Comparison of ENCODE assay signal across 20 mouse cellular contexts in genomic region chr4:56122198-56122597, GRCm38 (mm10).
A peak's percentile ranks its signal among the peaks of the same experiment; 100 is the strongest.
DNase-seq lines count a peak whose midpoint lies in the region; TF ChIP-seq lines count a peak whose summit lies in the region.
"Had no signal": no experiment of that assay in that cellular context is flagged by ENCODE, and none has a peak within 500 bp of the region (broad histone marks: within the 10 kb centered on the region; RNA-seq: fewer than 3 reads in every experiment).

No protein-coding gene starts in this region.

- intact Hi-C loops in left cerebral cortex, adult 2 months (cut with DNase I), result no loop called here
- intact Hi-C loops in gastrocnemius, adult 2 months (cut with DNase I), result no loop called here

- no peak overlapping the region for H3ac ChIP-seq in C2C12 (ENCODE audit: control insufficient read depth, insufficient read length, low read depth)
- H3ac ChIP-seq in myocyte (ENCODE audit: control insufficient read depth, insufficient read length), result no peak overlapping the region

- H3K4me3 ChIP-seq in C2C12 (ENCODE audit: insufficient read depth, poor library complexity, severe bottlenecking) (no peak overlapping the region), myocyte (no peak overlapping the region)
- H3K4me3 ChIP-seq in left cerebral cortex, adult 2 months, result no peak overlapping the region
- H3K4me3 ChIP-seq in gastrocnemius, adult 2 months, result no peak overlapping the region
- H3K4me3 ChIP-seq: embryonic facial prominence, embryonic 10.5 days; embryonic facial prominence, embryonic 12.5 days; forebrain, embryonic 13.5 days; forebrain, embryonic 15.5 days had no signal

- H3K36me3 ChIP-seq in C2C12 (ENCODE audit: control insufficient read depth, insufficient read depth), result no peaks in the 10 kb centered on the region
- H3K36me3 ChIP-seq in myocyte (ENCODE audit: control insufficient read depth, insufficient read depth), result no peaks in the 10 kb centered on the region
- H3K36me3 ChIP-seq: embryonic facial prominence, embryonic 10.5 days; embryonic facial prominence, embryonic 12.5 days; forebrain, embryonic 15.5 days had no signal

- TF ChIP-seq CTCF in C2C12 (IDR thresholded peaks at IDR 0.05; ENCODE audit: control insufficient read depth, insufficient read depth, insufficient read length), result no peak
- no peak for TF ChIP-seq CTCF in left cerebral cortex, adult 2 months (IDR thresholded peaks at IDR 0.05)
- no peak for TF ChIP-seq CTCF in gastrocnemius, adult 2 months (IDR thresholded peaks at IDR 0.05)

- H3K4me2 ChIP-seq in myocyte (ENCODE audit: low read depth), result peak overlapping the region; percentile 13
- H3K4me2 ChIP-seq: embryonic facial prominence, embryonic 12.5 days; forebrain, embryonic 13.5 days; forebrain, embryonic 15.5 days had no signal

- no peaks in the 10 kb centered on the region for H3K27me3 ChIP-seq in C2C12 (ENCODE audit: control insufficient read depth, insufficient read depth, insufficient read length)
- no peaks in the 10 kb centered on the region for H3K27me3 ChIP-seq in myocyte (ENCODE audit: control insufficient read depth, insufficient read depth, insufficient read length)
- H3K27me3 ChIP-seq: embryonic facial prominence, embryonic 12.5 days; forebrain, embryonic 13.5 days; forebrain, embryonic 15.5 days had no signal

- TF ChIP-seq POLR2A in myocyte (IDR thresholded peaks at IDR 0.05; ENCODE audit: insufficient read length, low read depth), result no peak

- H3K79me3 ChIP-seq in C2C12 (ENCODE audit: low read depth), result no peaks in the 10 kb centered on the region

- no peak overlapping the region for H3K27ac ChIP-seq in left cerebral cortex, adult 2 months
- H3K27ac ChIP-seq in gastrocnemius, adult 2 months, result no peak overlapping the region
- H3K27ac ChIP-seq: embryonic facial prominence, embryonic 10.5 days; embryonic facial prominence, embryonic 12.5 days; forebrain, embryonic 13.5 days; forebrain, embryonic 15.5 days had no signal

- no peaks in the 10 kb centered on the region for H3K79me2 ChIP-seq in C2C12 (ENCODE audit: control insufficient read depth, insufficient read depth)
- H3K79me2 ChIP-seq in myocyte (ENCODE audit: control insufficient read depth, insufficient read depth), result no peaks in the 10 kb centered on the region

- peak; percentile 7 to 26 for DNase-seq in urinary bladder, postnatal 36 days (ENCODE audit: low spot score in 2 of 2)
- DNase-seq in urinary bladder, postnatal 10 days (ENCODE audit: low spot score), result no peak
- no peak for DNase-seq in left cerebral cortex, adult 2 months (ENCODE audit: extremely low spot score in 1 of 2, low spot score in 2 of 2)
- DNase-seq in gastrocnemius, adult 2 months, result no peak
- DNase-seq: adrenal gland, adult 2 months; adrenal gland, postnatal 10 days; adrenal gland, postnatal 25 days; B cell, adult 2 months; cerebellum, adult 11-12 months; cerebellum, adult 2 months; cerebellum, adult 9-10 months; cerebellum, postnatal 10 days; cerebellum, postnatal 25 days; forebrain, postnatal 0 days had no signal

TF ChIP-seq in C2C12, 6 proteins besides CTCF, POLR2A, EP300 and RAD21:
- TF ChIP-seq FOSL1 (IDR thresholded peaks at IDR 0.05; ENCODE audit: insufficient read depth, low read length, poor library complexity, severe bottlenecking) (no peak), USF1 (IDR thresholded peaks at IDR 0.05; ENCODE audit: low read depth) (no peak), MYOG (IDR thresholded peaks at IDR 0.05; ENCODE audit: control insufficient read depth, extremely low read depth, insufficient read length) (no peak), MYOD1 (IDR thresholded peaks at IDR 0.05; ENCODE audit: control insufficient read depth, insufficient read length, low read depth) (peak; percentile 97), CEBPB (IDR thresholded peaks at IDR 0.05; ENCODE audit: low read depth) (peak; percentile 8), MAX (IDR thresholded peaks at IDR 0.05) (no peak)

TF ChIP-seq in myocyte, 11 proteins besides CTCF, POLR2A, EP300 and RAD21:
- no peak for TF ChIP-seq USF1 (IDR thresholded peaks at IDR 0.05; ENCODE audit: low read depth)
- TF ChIP-seq E2F4 (IDR thresholded peaks at IDR 0.05; ENCODE audit: insufficient read depth), result no peak
- peak; percentile 33 for TF ChIP-seq TCF3 (IDR thresholded peaks at IDR 0.05; ENCODE audit: insufficient read length, low read depth)
- TF ChIP-seq MYOD1 (IDR thresholded peaks at IDR 0.05; ENCODE audit: control insufficient read depth in 1 of 3, insufficient read length in 2 of 3, low read depth in 2 of 3), result peak; percentile 97 to 98 (median 98)
- peak in 2 of 3 experiments; percentile 72 to 93 for TF ChIP-seq MYOG (IDR thresholded peaks at IDR 0.05; ENCODE audit: control insufficient read depth in 1 of 3, insufficient read depth in 1 of 3, insufficient read length in 2 of 3, low read depth in 2 of 3)
- no peak for TF ChIP-seq POLR2AphosphoS2 (IDR thresholded peaks at IDR 0.05; ENCODE audit: insufficient read length, low read depth)
- no peak for TF ChIP-seq MAX (IDR thresholded peaks at IDR 0.05; ENCODE audit: low read depth)
- TF ChIP-seq CEBPB (IDR thresholded peaks at IDR 0.05; ENCODE audit: insufficient read depth, poor library complexity, severe bottlenecking), result peak; percentile 41; the same call in 1 of the 2 replicates
- no peak for TF ChIP-seq REST (IDR thresholded peaks at IDR 0.05; ENCODE audit: insufficient read depth, insufficient read length)
- peak; percentile 32 for TF ChIP-seq SRF (IDR thresholded peaks at IDR 0.05; ENCODE audit: control insufficient read depth, insufficient read length, low read depth)
- peak; percentile 90 for TF ChIP-seq TCF12 (IDR thresholded peaks at IDR 0.05; ENCODE audit: insufficient read depth, poor library complexity, severe bottlenecking)

Comparison
In these comparisons a context has a peak if more than half of its experiments do, and no peak if none do; other contexts are left out.
1. DNase-seq: peak in urinary bladder, postnatal 36 days (2 of 2); none in urinary bladder, postnatal 10 days (single experiment), left cerebral cortex, adult 2 months (0 of 2) and gastrocnemius, adult 2 months (single experiment).